Mouse (Mus musculus): ENCODE measurements at regions not wholly inside any gene's neighbourhood (a gene's known extent, or its start where the extent isn't known, plus 50 kb on each side); places are given as distances from the start of the nearest gene placed in this dataset.

- Histone ChIP-seq H3K4me1 (ENCODE audit: control insufficient read depth, insufficient read depth, low read length) (no peaks in the 10 kb centered on the region), H3K27ac (ENCODE audit: insufficient read depth, low read length) (no peak overlapping the region), H3K4me3 (ENCODE audit: insufficient read depth, low read length) (no peak overlapping the region)
- no peak for TF ChIP-seq POLR2A (IDR thresholded peaks at IDR 0.05; ENCODE audit: extremely low read depth, insufficient read depth, low read length)
- TF ChIP-seq CTCF (IDR thresholded peaks at IDR 0.05; ENCODE audit: extremely low read depth, insufficient read depth, low read length): no peak
Observed at GRCm38 (mm10) chr2:167840344-167840743, 91.5 kb upstream of the Ptpn1 start.

GRCm38 (mm10) chr2:167839324-167839981 lies 92.4 kb upstream of the Ptpn1 start:
- Histone ChIP-seq H3K4me1 (ENCODE audit: control insufficient read depth, insufficient read depth, low read length) (no peaks in the 10 kb centered on the region), H3K4me3 (ENCODE audit: insufficient read depth, low read length) (no peak overlapping the region), H3K27ac (ENCODE audit: insufficient read depth, low read length) (no peak overlapping the region)
- TF ChIP-seq POLR2A (IDR thresholded peaks at IDR 0.05; ENCODE audit: extremely low read depth, insufficient read depth, low read length) (no peak), CTCF (IDR thresholded peaks at IDR 0.05; ENCODE audit: extremely low read depth, insufficient read depth, low read length) (no peak)

- Histone ChIP-seq H3K4me3 (ENCODE audit: insufficient read depth, low read length) (no peak overlapping the region), H3K27ac (ENCODE audit: insufficient read depth, low read length) (no peak overlapping the region), H3K4me1 (ENCODE audit: control insufficient read depth, insufficient read depth, low read length) (no peaks in the 10 kb centered on the region)
- no peak for TF ChIP-seq POLR2A (IDR thresholded peaks at IDR 0.05; ENCODE audit: extremely low read depth, insufficient read depth, low read length)
- TF ChIP-seq CTCF (IDR thresholded peaks at IDR 0.05; ENCODE audit: extremely low read depth, insufficient read depth, low read length): no peak
Observed at GRCm38 (mm10) chr2:167837596-167837995, 94.3 kb upstream of the Ptpn1 start.

- TF ChIP-seq POLR2A (IDR thresholded peaks at IDR 0.05; ENCODE audit: extremely low read depth, insufficient read depth, low read length) (no peak), CTCF (IDR thresholded peaks at IDR 0.05; ENCODE audit: extremely low read depth, insufficient read depth, low read length) (no peak)
Observed at GRCm38 (mm10) chr2:167836611-167837010, 95.2 kb upstream of the Ptpn1 start.

GRCm38 (mm10) chr2:167834605-167835004 lies 97.3 kb upstream of the Ptpn1 start:
- no peak overlapping the region for H3K27ac ChIP-seq (ENCODE audit: insufficient read depth, low read length)
- H3K4me3 ChIP-seq (ENCODE audit: insufficient read depth, low read length): no peak overlapping the region
- TF ChIP-seq CTCF (IDR thresholded peaks at IDR 0.05; ENCODE audit: extremely low read depth, insufficient read depth, low read length) (no peak), POLR2A (IDR thresholded peaks at IDR 0.05; ENCODE audit: extremely low read depth, insufficient read depth, low read length) (no peak)
- no peaks in the 10 kb centered on the region for H3K4me1 ChIP-seq (ENCODE audit: control insufficient read depth, insufficient read depth, low read length)

More at GRCm38 (mm10) chr2:167836611-167837010, 95.2 kb upstream of the Ptpn1 start:
- Histone ChIP-seq H3K4me3 (ENCODE audit: insufficient read depth, low read length) (no peak overlapping the region), H3K4me1 (ENCODE audit: control insufficient read depth, insufficient read depth, low read length) (no peaks in the 10 kb centered on the region), H3K27ac (ENCODE audit: insufficient read depth, low read length) (no peak overlapping the region)

- no peak overlapping the region for H3K27ac ChIP-seq (ENCODE audit: insufficient read depth, low read length)
Observed at GRCm38 (mm10) chr2:167833290-167833953, 98.4 kb upstream of the Ptpn1 start.

GRCm38 (mm10) chr2:167831076-167832039 lies 100.5 kb upstream of the Ptpn1 start:
- no peak overlapping the region for H3K27ac ChIP-seq (ENCODE audit: insufficient read depth, low read length)
- no peaks in the 10 kb centered on the region for H3K4me1 ChIP-seq (ENCODE audit: control insufficient read depth, insufficient read depth, low read length)
- H3K4me3 ChIP-seq (ENCODE audit: insufficient read depth, low read length): no peak overlapping the region
- TF ChIP-seq POLR2A (IDR thresholded peaks at IDR 0.05; ENCODE audit: extremely low read depth, insufficient read depth, low read length) (no peak), CTCF (IDR thresholded peaks at IDR 0.05; ENCODE audit: extremely low read depth, insufficient read depth, low read length) (no peak)

More at GRCm38 (mm10) chr2:167833290-167833953, 98.4 kb upstream of the Ptpn1 start:
- Histone ChIP-seq H3K4me3 (ENCODE audit: insufficient read depth, low read length) (no peak overlapping the region), H3K4me1 (ENCODE audit: control insufficient read depth, insufficient read depth, low read length) (no peaks in the 10 kb centered on the region)
- TF ChIP-seq POLR2A (IDR thresholded peaks at IDR 0.05; ENCODE audit: extremely low read depth, insufficient read depth, low read length) (no peak), CTCF (IDR thresholded peaks at IDR 0.05; ENCODE audit: extremely low read depth, insufficient read depth, low read length) (no peak)

- Histone ChIP-seq H3K4me3 (ENCODE audit: insufficient read depth, low read length) (no peak overlapping the region), H3K4me1 (ENCODE audit: control insufficient read depth, insufficient read depth, low read length) (no peaks in the 10 kb centered on the region), H3K27ac (ENCODE audit: insufficient read depth, low read length) (no peak overlapping the region)
- TF ChIP-seq CTCF (IDR thresholded peaks at IDR 0.05; ENCODE audit: extremely low read depth, insufficient read depth, low read length): no peak
- no peak for TF ChIP-seq POLR2A (IDR thresholded peaks at IDR 0.05; ENCODE audit: extremely low read depth, insufficient read depth, low read length)
Observed at GRCm38 (mm10) chr2:167828258-167828657, 103.6 kb upstream of the Ptpn1 start.

GRCm38 (mm10) chr2:167826922-167827703 lies 104.7 kb upstream of the Ptpn1 start:
- Histone ChIP-seq H3K4me3 (ENCODE audit: insufficient read depth, low read length) (no peak overlapping the region), H3K27ac (ENCODE audit: insufficient read depth, low read length) (no peak overlapping the region), H3K4me1 (ENCODE audit: control insufficient read depth, insufficient read depth, low read length) (no peaks in the 10 kb centered on the region)
- TF ChIP-seq CTCF (IDR thresholded peaks at IDR 0.05; ENCODE audit: extremely low read depth, insufficient read depth, low read length) (no peak), POLR2A (IDR thresholded peaks at IDR 0.05; ENCODE audit: extremely low read depth, insufficient read depth, low read length) (no peak)
